Mouse (Mus musculus) hindbrain, embryonic 13.5 days (tissue): ENCODE measurements at regions not wholly inside any gene's neighbourhood (a gene's known extent, or its start where the extent isn't known, plus 50 kb on each side); places are given as distances from the start of the nearest gene placed in this dataset.
A peak's percentile ranks its signal among the peaks of the same experiment; 100 is the strongest.

Experiments used
- ATAC-seq: fragments of 200-750 bp; cut with Nextera tagmentation; 2 replicates; pipeline ENCODE4 v1.8.0; 2017; ENCODE audit warnings: moderate TSS enrichment; ENCODE audit not compliant: low FRiP score
- H3K27ac ChIP-seq: fragments of 300-500 bp; sonication (generic); 2 replicates; pipeline ENCODE4 v1.5.1; 2015; ENCODE audit warnings: inconsistent platforms, mild to moderate bottlenecking, moderate library complexity
- H3K27me3 ChIP-seq: fragments of 300-500 bp; sonication (generic); 2 replicates; pipeline ENCODE4 v1.6.1; 2015; ENCODE audit warnings: mild to moderate bottlenecking, inconsistent platforms
- H3K36me3 ChIP-seq: fragments of 300-500 bp; sonication (generic); 2 replicates; pipeline ENCODE4 v1.6.1; 2015; ENCODE audit warnings: mild to moderate bottlenecking, inconsistent platforms
- H3K4me1 ChIP-seq: fragments of 300-500 bp; sonication (generic); replicated peaks from 2 replicates; pipeline ENCODE4 v1.6.1; 2015; ENCODE audit warnings: inconsistent platforms
- H3K4me2 ChIP-seq: fragments of 300-500 bp; sonication (generic); 2 replicates; pipeline ENCODE4 v1.6.1; 2015; ENCODE audit warnings: inconsistent platforms, mild to moderate bottlenecking, moderate library complexity
- H3K4me3 ChIP-seq: fragments of 300-500 bp; sonication (generic); 2 replicates; pipeline ENCODE4 v1.5.1; 2015; ENCODE audit warnings: mild to moderate bottlenecking, inconsistent platforms
- H3K9ac ChIP-seq: fragments of 300-500 bp; sonication (generic); 2 replicates; pipeline ENCODE4 v1.6.1; 2015; ENCODE audit warnings: mild to moderate bottlenecking, inconsistent platforms
- H3K9me3 ChIP-seq: fragments of 300-500 bp; sonication (generic); 2 replicates; pipeline ENCODE4 v1.6.1; 2016; ENCODE audit warnings: inconsistent platforms
- WGBS: fragments of 180-500 bp; shearing (Covaris S2); methylation state at CpG from one replicate; pipeline ENCODE4 v1.1.7; 2015; 5-methylcytosine and 5-hydroxymethylcytosine counted together

GRCm38 (mm10) chr1:75704832-75705650 is 159.0 kb downstream of the Slc4a3 start:
- Histone ChIP-seq H3K27me3 (peaks cover 11% of the 10 kb centered on the region; the same call in 1 of the 2 replicates), H3K4me2 (peak overlapping the region; percentile 34), H3K4me1 (peaks cover 10% of the 10 kb centered on the region; the same call in 1 of the 2 replicates), H3K4me3 (0 out of 2 replicates have a peak overlapping the region, but pooled peaks have one; percentile 4), H3K9ac (no peak overlapping the region), H3K36me3 (no peaks in the 10 kb centered on the region), H3K9me3 (no peaks in the 10 kb centered on the region), H3K27ac (no peak overlapping the region)
- 23% methylated on average over 24 of the region's 24 CpGs for WGBS
- ATAC-seq = no peak

- Histone ChIP-seq H3K4me1 (peaks cover 10% of the 10 kb centered on the region; the same call in 1 of the 2 replicates), H3K9ac (no peak overlapping the region), H3K36me3 (no peaks in the 10 kb centered on the region), H3K4me2 (no peak overlapping the region), H3K27me3 (peaks cover 11% of the 10 kb centered on the region; the same call in 1 of the 2 replicates), H3K4me3 (no peak overlapping the region), H3K9me3 (no peaks in the 10 kb centered on the region), H3K27ac (no peak overlapping the region)
- 70% methylated on average over 9 of the region's 9 CpGs for WGBS
- no peak for ATAC-seq
These were observed 160.1 kb downstream of the Slc4a3 start for GRCm38 (mm10) chr1:75706126-75706525.

DNA sequence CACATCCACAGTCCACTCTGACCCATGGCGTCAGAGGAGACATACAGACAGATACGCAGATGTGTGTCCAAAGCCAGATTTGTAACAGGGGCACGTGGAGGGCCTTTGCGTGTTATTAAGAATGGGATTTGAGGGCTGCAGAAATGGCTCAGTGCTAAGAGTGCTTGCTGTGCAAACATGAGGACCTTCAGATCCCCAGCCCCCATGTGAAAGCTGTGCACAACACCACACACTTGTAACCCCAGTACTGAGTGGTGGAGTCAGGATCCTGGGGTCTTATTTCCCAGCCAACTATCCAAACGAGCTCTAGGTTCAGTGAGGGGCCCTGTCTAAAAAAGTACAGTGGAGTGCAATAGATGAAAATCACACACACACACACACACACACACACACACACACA is 177.4 kb downstream of the Slc4a3 start:
- Histone ChIP-seq H3K4me1 (0 out of 2 replicates have a peak, but pooled peaks cover 3% of the 10 kb centered on the region), H3K9ac (no peak overlapping the region), H3K27ac (no peak overlapping the region), H3K36me3 (no peaks in the 10 kb centered on the region), H3K27me3 (no peaks in the 10 kb centered on the region), H3K9me3 (peaks cover 5% of the 10 kb centered on the region; the same call in 1 of the 2 replicates), H3K4me3 (no peak overlapping the region), H3K4me2 (no peak overlapping the region)
- WGBS = 94% methylated on average over 5 of the region's 5 CpGs
- no peak for ATAC-seq

DNA sequence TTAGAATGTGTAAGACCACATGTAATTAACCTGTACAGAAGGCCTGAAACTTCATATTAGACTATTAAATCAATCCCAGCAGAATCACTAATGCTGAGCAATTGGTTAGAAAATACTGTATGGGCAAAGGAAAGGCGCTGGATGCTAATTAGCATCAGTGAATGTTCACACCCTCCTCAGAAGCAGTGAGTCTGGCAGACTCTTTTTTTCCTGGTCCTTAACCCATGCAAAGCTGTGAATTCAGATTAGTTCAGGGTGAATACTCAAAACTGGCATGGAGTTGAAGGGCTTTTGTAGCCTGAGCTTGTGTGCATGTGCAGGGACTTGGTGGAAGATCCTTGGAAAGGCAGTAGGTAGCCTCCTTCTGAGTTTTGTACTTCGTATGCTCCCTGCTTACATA is 179.3 kb downstream of the Slc4a3 start:
- Histone ChIP-seq H3K36me3 (no peaks in the 10 kb centered on the region), H3K9ac (no peak overlapping the region), H3K9me3 (peaks cover 5% of the 10 kb centered on the region; the same call in 1 of the 2 replicates), H3K4me2 (no peak overlapping the region), H3K27ac (no peak overlapping the region), H3K4me1 (0 out of 2 replicates have a peak, but pooled peaks cover 3% of the 10 kb centered on the region), H3K4me3 (no peak overlapping the region), H3K27me3 (no peaks in the 10 kb centered on the region)
- WGBS = 61% methylated on average over 2 of the region's 2 CpGs
- ATAC-seq = no peak

DNA sequence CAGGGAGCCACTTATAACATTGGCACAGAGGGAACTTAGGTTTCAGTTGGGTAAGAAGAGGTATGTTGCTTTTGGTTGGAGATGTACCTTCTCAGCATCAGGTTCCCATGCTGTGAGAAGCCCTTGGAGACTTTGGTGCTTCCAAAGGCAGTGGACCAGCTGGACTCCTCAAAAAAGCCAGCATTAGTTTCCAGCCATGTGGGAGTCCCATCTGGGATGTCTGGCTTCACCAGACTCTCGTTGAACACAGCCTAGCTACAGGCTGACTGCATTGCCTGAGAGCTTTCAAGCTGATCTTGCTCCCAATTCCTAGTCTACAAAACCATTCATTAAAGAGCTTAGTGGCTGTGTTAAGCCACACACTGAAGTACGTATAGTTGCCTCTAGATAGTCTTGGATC is 182.8 kb downstream of the Slc4a3 start:
- H3K4me1 ChIP-seq = 0 out of 2 replicates have a peak, but pooled peaks cover 3% of the 10 kb centered on the region
- WGBS = 72% methylated on average over 2 of the region's 2 CpGs
- H3K36me3 ChIP-seq = no peaks in the 10 kb centered on the region
- H3K9ac ChIP-seq = no peak overlapping the region
- H3K27me3 ChIP-seq = no peaks in the 10 kb centered on the region
- no peak overlapping the region for H3K4me3 ChIP-seq
- H3K4me2 ChIP-seq = no peak overlapping the region
- ATAC-seq = no peak
- no peak overlapping the region for H3K27ac ChIP-seq
- peaks cover 5% of the 10 kb centered on the region; the same call in 1 of the 2 replicates for H3K9me3 ChIP-seq

GRCm38 (mm10) chr1:75733791-75734190 is 187.7 kb downstream of the Slc4a3 start:
- no peaks in the 10 kb centered on the region for H3K27me3 ChIP-seq
- no peak overlapping the region for H3K4me3 ChIP-seq
- no peak for ATAC-seq
- no peaks in the 10 kb centered on the region for H3K36me3 ChIP-seq
- 55% methylated on average over 4 of the region's 4 CpGs for WGBS
- no peak overlapping the region for H3K9ac ChIP-seq
- H3K27ac ChIP-seq = no peak overlapping the region
- H3K4me1 ChIP-seq = no peaks in the 10 kb centered on the region
- H3K9me3 ChIP-seq = no peaks in the 10 kb centered on the region
- no peak overlapping the region for H3K4me2 ChIP-seq

DNA sequence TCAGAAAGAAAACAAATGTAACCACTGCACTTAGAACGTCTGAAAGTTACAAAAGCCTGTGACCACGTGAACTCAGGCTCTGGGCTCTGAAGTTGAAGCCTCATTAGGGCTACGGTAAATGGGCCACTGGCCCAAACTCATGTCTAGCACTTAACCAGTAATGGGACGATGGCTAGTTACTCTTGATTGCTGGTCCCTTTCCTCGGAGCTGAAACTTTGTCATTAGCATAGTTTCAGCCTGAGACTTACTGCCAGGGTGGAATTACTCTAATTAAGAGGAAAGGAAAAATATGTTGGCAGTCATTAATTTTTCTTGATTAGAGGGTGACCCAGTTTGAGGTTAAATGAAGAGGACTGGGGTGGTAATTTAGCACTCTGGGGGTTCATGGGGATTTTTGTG is 192.6 kb downstream of the Slc4a3 start:
- no peak overlapping the region for H3K27ac ChIP-seq
- H3K4me1 ChIP-seq = no peaks in the 10 kb centered on the region
- ATAC-seq = no peak
- 78% methylated on average over 5 of the region's 5 CpGs for WGBS
- no peaks in the 10 kb centered on the region for H3K27me3 ChIP-seq
- H3K9me3 ChIP-seq = no peaks in the 10 kb centered on the region
- no peaks in the 10 kb centered on the region for H3K36me3 ChIP-seq
- H3K4me3 ChIP-seq = no peak overlapping the region
- H3K9ac ChIP-seq = no peak overlapping the region
- H3K4me2 ChIP-seq = no peak overlapping the region

DNA sequence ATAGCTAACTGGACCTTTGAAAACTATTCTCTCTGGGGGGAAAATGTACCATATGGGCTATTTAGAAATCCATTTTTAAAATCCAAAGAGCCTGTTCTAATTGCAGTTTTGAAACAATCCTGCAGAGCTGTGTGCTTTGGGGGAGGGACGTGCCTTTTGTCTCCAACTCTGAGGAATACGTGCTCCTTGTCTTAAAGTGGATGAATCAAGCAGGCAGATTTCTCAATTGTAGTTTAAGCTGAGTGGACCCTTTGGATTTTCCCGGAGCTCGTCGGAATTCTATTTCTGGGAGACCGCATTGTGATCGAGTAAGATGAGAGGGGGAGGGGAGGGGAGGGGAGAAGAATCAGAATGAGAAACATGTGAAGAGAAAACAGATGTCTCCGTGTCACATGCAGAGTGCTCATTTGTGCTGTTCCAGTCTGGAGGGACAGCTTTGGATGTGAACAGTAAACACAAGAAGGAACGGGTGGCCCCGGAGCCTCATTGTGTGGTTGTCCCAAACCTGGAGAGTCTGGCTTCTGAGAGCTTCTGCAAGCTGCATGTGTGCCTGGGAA is 203.7 kb downstream of the Slc4a3 start:
- no peak overlapping the region for H3K9ac ChIP-seq
- H3K27ac ChIP-seq = no peak overlapping the region
- H3K4me1 ChIP-seq = no peaks in the 10 kb centered on the region
- no peak for ATAC-seq
- no peak overlapping the region for H3K4me2 ChIP-seq
- WGBS = 36% methylated on average over 10 of the region's 10 CpGs
- H3K36me3 ChIP-seq = no peaks in the 10 kb centered on the region
- no peak overlapping the region for H3K4me3 ChIP-seq
- no peaks in the 10 kb centered on the region for H3K27me3 ChIP-seq
- peaks cover 2% of the 10 kb centered on the region; the same call in 1 of the 2 replicates for H3K9me3 ChIP-seq

DNA sequence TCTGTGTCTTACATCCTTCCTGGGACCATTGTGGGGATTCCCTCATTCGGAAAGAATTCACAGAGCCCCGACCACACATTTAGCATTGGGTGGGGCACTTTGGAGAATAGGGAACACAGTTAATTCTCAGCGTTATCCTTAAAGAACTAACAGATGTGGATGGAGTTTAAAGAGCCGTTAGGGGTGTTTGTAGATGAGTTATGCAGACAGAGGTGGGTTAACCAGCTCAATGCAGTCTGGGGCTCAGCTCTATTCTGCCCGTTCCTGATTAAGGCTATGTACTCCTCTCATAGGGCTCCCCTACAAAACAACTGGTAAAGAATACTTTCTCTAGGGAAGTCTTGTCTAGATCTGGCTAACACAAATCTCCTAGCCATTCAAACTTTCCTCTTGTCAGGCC is 226.1 kb downstream of the Slc4a3 start:
- H3K4me3 ChIP-seq = no peak overlapping the region
- no peaks in the 10 kb centered on the region for H3K9me3 ChIP-seq
- WGBS = 72% methylated on average over 5 of the region's 5 CpGs
- no peaks in the 10 kb centered on the region for H3K4me1 ChIP-seq
- no peaks in the 10 kb centered on the region for H3K36me3 ChIP-seq
- H3K27ac ChIP-seq = no peak overlapping the region
- H3K9ac ChIP-seq = no peak overlapping the region
- H3K4me2 ChIP-seq = no peak overlapping the region
- ATAC-seq = no peak
- H3K27me3 ChIP-seq = no peaks in the 10 kb centered on the region

- H3K36me3 ChIP-seq = no peaks in the 10 kb centered on the region
- no peak for ATAC-seq
- H3K4me3 ChIP-seq = no peak overlapping the region
- H3K27ac ChIP-seq = no peak overlapping the region
- H3K9ac ChIP-seq = no peak overlapping the region
- no peaks in the 10 kb centered on the region for H3K4me1 ChIP-seq
- H3K27me3 ChIP-seq = no peaks in the 10 kb centered on the region
- H3K4me2 ChIP-seq = no peak overlapping the region
- 62% methylated on average over 5 of the region's 5 CpGs for WGBS
- no peaks in the 10 kb centered on the region for H3K9me3 ChIP-seq
These were observed 226.9 kb downstream of the Slc4a3 start for GRCm38 (mm10) chr1:75773014-75773413.

GRCm38 (mm10) chr1:75778889-75779288 is 232.8 kb downstream of the Slc4a3 start:
- Histone ChIP-seq H3K9ac (no peak overlapping the region), H3K4me2 (no peak overlapping the region), H3K4me1 (peaks cover 10% of the 10 kb centered on the region), H3K36me3 (no peaks in the 10 kb centered on the region), H3K9me3 (no peaks in the 10 kb centered on the region), H3K4me3 (no peak overlapping the region), H3K27ac (0 out of 2 replicates have a peak overlapping the region, but pooled peaks have one; percentile 25), H3K27me3 (no peaks in the 10 kb centered on the region)
- no peak for ATAC-seq
- WGBS = 25% methylated on average over 8 of the region's 8 CpGs

DNA sequence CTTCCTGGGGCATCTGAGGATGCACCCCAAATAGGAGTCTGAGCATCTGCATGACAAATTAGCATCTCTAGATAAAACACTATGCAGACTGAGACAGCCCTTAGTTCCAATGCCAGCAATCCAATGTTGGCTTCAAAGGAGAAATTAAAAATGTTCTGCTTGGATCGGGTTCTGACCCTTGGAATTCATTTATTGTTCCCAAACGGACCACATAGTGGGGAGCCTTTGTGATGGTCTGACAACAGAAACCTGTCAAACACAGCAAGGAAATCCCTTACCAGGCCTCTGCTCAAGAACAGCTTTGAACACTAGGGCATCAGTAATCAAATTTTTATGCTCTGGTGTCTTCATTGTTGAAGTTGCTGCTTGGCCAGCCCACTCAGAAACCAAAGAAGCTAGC is 237.1 kb downstream of the Slc4a3 start:
- H3K4me2 ChIP-seq = no peak overlapping the region
- H3K27ac ChIP-seq = no peak overlapping the region
- peaks cover 16% of the 10 kb centered on the region for H3K4me1 ChIP-seq
- no peak for ATAC-seq
- H3K4me3 ChIP-seq = no peak overlapping the region
- H3K9me3 ChIP-seq = peaks cover 5% of the 10 kb centered on the region; the same call in 1 of the 2 replicates
- H3K9ac ChIP-seq = no peak overlapping the region
- 32% methylated on average over 2 of the region's 2 CpGs for WGBS
- no peaks in the 10 kb centered on the region for H3K36me3 ChIP-seq
- H3K27me3 ChIP-seq = no peaks in the 10 kb centered on the region
